Comparison of ENCODE assay signal across 7 mouse cellular contexts in genomic region chr2:125505746-125506315, GRCm38 (mm10). TPM values are rescaled to one million over a fixed set of nuclear protein-coding genes. Genes with fewer than 3 reads are reported as not detected.
A peak's percentile ranks its signal among the peaks of the same experiment; 100 is the strongest.
DNase-seq lines count a peak whose midpoint lies in the region; ATAC-seq and TF ChIP-seq lines count a peak whose summit lies in the region.

No protein-coding gene starts in this region.

- peak overlapping the region; percentile 68 for H3K4me3 ChIP-seq in left cerebral cortex, adult 2 months

- intact Hi-C loops in left cerebral cortex, adult 2 months (cut with DNase I), result loop anchor here (5.0 to 10.0 kb wide), 2 partner anchors 96 to 161 kb away; no protein-coding TSS in a partner anchor

- POLR2A ChIA-PET in Patski (lab: Charles Lee), result interaction anchor here (0.5 to 1.6 kb wide), 3 partner anchors 25 to 88 kb away, joined by 3 read pairs; no protein-coding TSS in a partner anchor

- DNase-seq in Patski (ENCODE audit: low read depth, low spot score), result no peak
- peak; percentile 55 to 59 for DNase-seq in adrenal gland, postnatal 36 days
- DNase-seq in heart, postnatal 4 days, result peak; percentile 70
- peak; percentile 29 to 50 for DNase-seq in left cerebral cortex, adult 2 months (ENCODE audit: extremely low spot score in 1 of 2, low spot score in 2 of 2)
- DNase-seq in lung, postnatal 14 days, result peak; percentile 66
- DNase-seq in right cerebral cortex, postnatal 25 days, result peak; percentile 57

- in situ Hi-C loops in Patski (cut with MboI; ENCODE audit: low pct_unique_long_range_greater_than_20kb), result loop anchor here (5.0 kb wide), 1 partner anchor 86 kb away; no protein-coding TSS in a partner anchor

- no peaks in the 10 kb centered on the region for H3K27me3 ChIP-seq in Patski

- ATAC-seq in Patski, result peak; percentile 71
- peak; percentile 78 for ATAC-seq in frontal cortex, adult (ENCODE audit: low TSS enrichment)

- CTCF ChIA-PET in Patski (lab: Charles Lee), result interaction anchor here (1.3 to 1.4 kb wide), 2 partner anchors 11 to 44 kb away, joined by 3 read pairs; no protein-coding TSS in a partner anchor

- peak overlapping the region; percentile 66 for H3K27ac ChIP-seq in left cerebral cortex, adult 2 months

- TF ChIP-seq CTCF in Patski (IDR thresholded peaks at IDR 0.05), result no peak
- TF ChIP-seq CTCF in left cerebral cortex, adult 2 months (IDR thresholded peaks at IDR 0.05), result no peak

RNA-seq across cellular contexts. Expression of gene Gm9913, which starts 0.9 kb away (rescaled TPM):
- 0.27 TPM for polyA plus RNA-seq in Patski (2021)
- total RNA-seq in adrenal gland, postnatal 36 days (2021), result not detected
- total RNA-seq in heart, postnatal 4 days (2021), result under 1 TPM; 0.57 to 0.65 TPM
- total RNA-seq in left cerebral cortex, adult 2 months (2021), result under 1 TPM; 0.23 to 0.28 TPM

RNA-seq across cellular contexts. Expression of gene Fbn1, which starts 2.0 kb away (rescaled TPM):
- polyA plus RNA-seq in Patski (2021), result 25.5 TPM
- 10 to 100 TPM; 45.1 to 84.3 TPM for total RNA-seq in adrenal gland, postnatal 36 days (2021)
- 100 to 1,000 TPM; 223 to 241 TPM for total RNA-seq in heart, postnatal 4 days (2021)
- 1 to 10 TPM; 5.6 to 7.0 TPM for total RNA-seq in left cerebral cortex, adult 2 months (2021)

Comparison
In these comparisons a context has a peak if more than half of its experiments do, and no peak if none do; other contexts are left out.
1. RNA of gene Fbn1, which starts 2.0 kb away (total RNA-seq): 223 to 241 TPM in heart, postnatal 4 days and 45.1 to 84.3 TPM in adrenal gland, postnatal 36 days; 5.6 to 7.0 TPM in left cerebral cortex, adult 2 months; every median in the first group is over 4 times any median in the second.